Comparison of ENCODE assay signal across 33 mouse cellular contexts in the genomic region with DNA sequence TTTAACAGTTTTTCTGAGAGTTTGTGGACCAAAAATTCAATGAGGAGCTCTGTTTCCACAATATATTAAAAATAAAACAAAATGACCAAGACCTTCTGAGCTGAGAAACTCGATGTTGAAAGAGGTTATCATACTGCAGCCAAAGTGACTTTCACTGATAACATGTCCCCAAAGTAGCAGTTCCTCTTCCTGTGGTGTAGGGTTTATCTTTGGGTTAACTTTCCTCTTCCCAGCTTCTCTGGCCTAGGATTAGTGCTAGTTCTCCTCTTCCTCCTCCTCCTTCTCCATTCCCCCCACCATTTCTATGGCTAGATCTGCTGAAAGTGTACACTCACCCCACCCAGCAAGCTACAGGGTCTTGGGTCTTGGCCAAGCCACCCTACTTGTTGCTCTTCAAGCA. TPM values are rescaled to one million over a fixed set of nuclear protein-coding genes. Genes with fewer than 3 reads are reported as not detected.
DNase-seq lines count a peak whose midpoint lies in the region; ATAC-seq and TF ChIP-seq lines count a peak whose summit lies in the region.
"Had no signal": no experiment of that assay in that cellular context is flagged by ENCODE, and none has a peak within 500 bp of the region (broad histone marks: within the 10 kb centered on the region; RNA-seq: fewer than 3 reads in every experiment).

No protein-coding gene starts in this region.

- no peak overlapping the region for H3K4me2 ChIP-seq in CH12.LX (ENCODE audit: insufficient read depth, low read depth, poor library complexity, severe bottlenecking)
- H3K4me2 ChIP-seq in liver, embryonic 13.5 days = 0 out of 2 replicates have a peak overlapping the region, but pooled peaks have one; percentile 19
- H3K4me2 ChIP-seq: embryonic facial prominence, embryonic 13.5 days; hindbrain, embryonic 15.5 days; kidney, embryonic 15.5 days; limb, embryonic 15.5 days; lung, embryonic 15.5 days; midbrain, embryonic 11.5 days had no signal

- peaks cover 5% of the 10 kb centered on the region for H3K9me3 ChIP-seq in CH12.LX (replicated peaks; ENCODE audit: low read length)
- no peaks in the 10 kb centered on the region for H3K9me3 ChIP-seq in liver, embryonic 13.5 days (replicated peaks)
- H3K9me3 ChIP-seq in megakaryocyte, embryonic 14.5 days = peaks cover 26% of the 10 kb centered on the region
- H3K9me3 ChIP-seq: embryonic facial prominence, embryonic 13.5 days; forebrain, embryonic 10.5 days; hindbrain, embryonic 15.5 days; kidney, embryonic 15.5 days; limb, embryonic 10.5 days; limb, embryonic 15.5 days; lung, embryonic 15.5 days had no signal

- no peak for TF ChIP-seq POLR2A in CH12.LX (IDR thresholded peaks at IDR 0.05; ENCODE audit: low read depth, low read length)

- 3% methylated on average over 1 of the region's 1 CpGs for WGBS in liver, embryonic 13.5 days (ENCODE audit: insufficient replicate concordance)

- H3K4me3 ChIP-seq in CH12.LX (replicated peaks in 1 of 3; ENCODE audit: low read depth in 2 of 3, low read length in 2 of 3, poor library complexity in 1 of 3) = no peak overlapping the region
- no peak overlapping the region for H3K4me3 ChIP-seq in liver, embryonic 13.5 days (replicated peaks)
- peak overlapping the region; percentile 67 for H3K4me3 ChIP-seq in megakaryocyte, embryonic 14.5 days (replicated peaks)
- H3K4me3 ChIP-seq: embryonic facial prominence, embryonic 13.5 days; forebrain, embryonic 10.5 days; hindbrain, embryonic 10.5 days; hindbrain, embryonic 15.5 days; kidney, embryonic 15.5 days; layer of hippocampus, adult 2 months; limb, embryonic 10.5 days; limb, embryonic 15.5 days; lung, embryonic 15.5 days had no signal

- no peak for TF ChIP-seq CTCF in CH12.LX (conservative IDR thresholded peaks at IDR 0.05 in 1 of 2, IDR thresholded peaks at IDR 0.05 in 1 of 2; ENCODE audit: low read depth in 2 of 2, low read length in 2 of 2)

- H3K9ac ChIP-seq in CH12.LX (ENCODE audit: insufficient read depth, low read depth) = no peak overlapping the region
- H3K9ac ChIP-seq in liver, embryonic 13.5 days = no peak overlapping the region
- H3K9ac ChIP-seq: embryonic facial prominence, embryonic 13.5 days; hindbrain, embryonic 15.5 days; kidney, embryonic 15.5 days; limb, embryonic 15.5 days; lung, embryonic 15.5 days had no signal

- 0 out of 2 replicates have a peak, but pooled peaks have one; percentile 22 for TF ChIP-seq EP300 in CH12.LX (IDR thresholded peaks at IDR 0.05; ENCODE audit: low read length)

- no peaks in the 10 kb centered on the region for H3K36me3 ChIP-seq in CH12.LX (replicated peaks in 1 of 2; ENCODE audit: control insufficient read depth in 1 of 2, insufficient read depth in 1 of 2, low read length in 1 of 2)
- H3K36me3 ChIP-seq in liver, embryonic 13.5 days = no peaks in the 10 kb centered on the region
- H3K36me3 ChIP-seq in megakaryocyte, embryonic 14.5 days (replicated peaks; ENCODE audit: low read length) = peaks cover 42% of the 10 kb centered on the region
- H3K36me3 ChIP-seq: embryonic facial prominence, embryonic 13.5 days; forebrain, embryonic 10.5 days; hindbrain, embryonic 10.5 days; hindbrain, embryonic 15.5 days; kidney, embryonic 15.5 days; limb, embryonic 10.5 days; limb, embryonic 15.5 days; lung, embryonic 15.5 days had no signal

- in situ Hi-C loops in CH12.LX (cut with MboI; ENCODE audit: low pct_ligation_motif_present, low pct_unique_long_range_greater_than_20kb, low sequenced_read_pairs) = no loop called here

- no peaks in the 10 kb centered on the region for H3K79me2 ChIP-seq in CH12.LX (replicated peaks; ENCODE audit: control insufficient read depth, extremely low read depth, insufficient read depth, poor library complexity, severe bottlenecking)

- DNase-seq in CH12.LX (ENCODE audit: extremely low read depth) (no peak), MEL-GATA-1-ER (ENCODE audit: extremely low read depth, low read depth) (peak; percentile 71)
- DNase-seq in liver, embryonic 13.5 days = no peak
- DNase-seq in adrenal gland, adult 2 months = no peak
- no peak for DNase-seq in kidney, adult 9 months
- DNase-seq in right cerebral cortex, postnatal 4 days = no peak
- DNase-seq: adrenal gland, postnatal 10 days; cerebellum, adult 11 months; cerebellum, adult 9-10 months; cerebellum, postnatal 36 days; heart, postnatal 14 days; kidney, adult 11 months; kidney, postnatal 36 days; layer of hippocampus, postnatal 36 days; lung, postnatal 4 days; right cerebral cortex, postnatal 25 days; spleen, adult 18-20 months; thymus, adult 2 months; thymus, postnatal 36 days had no signal

- TF ChIP-seq RAD21 in CH12.LX (IDR thresholded peaks at IDR 0.05; ENCODE audit: low read depth, low read length) = no peak

- H3K27ac ChIP-seq in CH12.LX (ENCODE audit: insufficient read depth, low read depth) = no peak overlapping the region
- no peak overlapping the region; the same call in 1 of the 2 replicates for H3K27ac ChIP-seq in liver, embryonic 13.5 days
- H3K27ac ChIP-seq: embryonic facial prominence, embryonic 13.5 days; forebrain, embryonic 10.5 days; hindbrain, embryonic 10.5 days; hindbrain, embryonic 15.5 days; kidney, embryonic 15.5 days; layer of hippocampus, adult 2 months; limb, embryonic 10.5 days; limb, embryonic 15.5 days; lung, embryonic 15.5 days had no signal

- ATAC-seq in liver, embryonic 13.5 days (ENCODE audit: low read depth) = peak; percentile 60
- ATAC-seq: forebrain, embryonic 16.5 days; inflammation-experienced regulatory T-cells, adult 6 months; midbrain, embryonic 16.5 days had no signal

- H3K4me1 ChIP-seq in CH12.LX (ENCODE audit: control insufficient read depth in 1 of 2, insufficient read depth in 2 of 2) = peaks cover 2 to 14% of the 10 kb centered on the region in 2 experiments; a peak in 3 of 4 replicates
- H3K4me1 ChIP-seq in liver, embryonic 13.5 days (replicated peaks) = peaks cover 26% of the 10 kb centered on the region
- H3K4me1 ChIP-seq in megakaryocyte, embryonic 14.5 days = peaks cover 76% of the 10 kb centered on the region
- H3K4me1 ChIP-seq: hindbrain, embryonic 15.5 days; kidney, embryonic 15.5 days; limb, embryonic 10.5 days; limb, embryonic 15.5 days; lung, embryonic 15.5 days had no signal

- H3K27me3 ChIP-seq in CH12.LX (replicated peaks) = no peaks in the 10 kb centered on the region
- no peaks in the 10 kb centered on the region for H3K27me3 ChIP-seq in liver, embryonic 13.5 days
- H3K27me3 ChIP-seq in megakaryocyte, embryonic 14.5 days (replicated peaks) = no peaks in the 10 kb centered on the region
- H3K27me3 ChIP-seq: embryonic facial prominence, embryonic 13.5 days; hindbrain, embryonic 15.5 days; kidney, embryonic 15.5 days; limb, embryonic 15.5 days; lung, embryonic 15.5 days had no signal

- dilution Hi-C loops in CH12.LX (cut with MboI; ENCODE audit: extremely low pct_ligation_motif_present, extremely low pct_unique_long_range_greater_than_20kb, low sequenced_read_pairs) = no loop called here

TF ChIP-seq in CH12.LX, 34 proteins besides CTCF, POLR2A, EP300 and RAD21:
- no peak for TF ChIP-seq MYC (IDR thresholded peaks at IDR 0.05; ENCODE audit: low read depth, low read length)
- no peak for TF ChIP-seq ZMIZ1 (IDR thresholded peaks at IDR 0.05; ENCODE audit: low read depth, low read length)
- TF ChIP-seq E2F4 (IDR thresholded peaks at IDR 0.05; ENCODE audit: insufficient replicate concordance, low read depth, low read length) = no peak
- no peak for TF ChIP-seq PAX5 (IDR thresholded peaks at IDR 0.05; ENCODE audit: low read length)
- no peak for TF ChIP-seq ZNF384 (IDR thresholded peaks at IDR 0.05; ENCODE audit: low read depth, low read length)
- TF ChIP-seq POLR2AphosphoS2 (IDR thresholded peaks at IDR 0.05; ENCODE audit: low read depth, low read length) = no peak
- no peak for TF ChIP-seq ELF1 (IDR thresholded peaks at IDR 0.05; ENCODE audit: low read depth, low read length)

RNA-seq across cellular contexts. Expression of a gene that starts 36.9 kb away (rescaled TPM):
- total RNA-seq in CH12.LX (2012; rRNA removed) = 53.0 and 53.9 TPM in 2 replicates
- total RNA-seq in CH12.LX (2014; rRNA removed) = 76.1 and 80.0 TPM in 2 replicates
- polyA plus RNA-seq in CH12.LX (2012; ENCODE audit: insufficient read length, low read depth) = 53.7 and 57.9 TPM in 2 replicates
- 12.0 and 14.9 TPM in 2 replicates for polyA plus RNA-seq in liver, embryonic 13.5 days (2015; fragmentation: Nextera tagmentation; extraction: Ambion mirVana)
- polyA plus RNA-seq in megakaryocyte, embryonic 14.5 days (2012; ENCODE audit: insufficient read depth, low replicate concordance) = 11.3 and 19.6 TPM in 2 replicates
- total RNA-seq in adrenal gland, adult 2 months (2021) = 10 to 100 TPM; 48.9 to 63.1 TPM
- polyA plus RNA-seq in adrenal gland, adult 2 months (2012; rRNA removed) = 12.1 and 24.4 TPM in 2 replicates

RNA-seq across cellular contexts. Expression of a gene that starts 52.6 kb away (rescaled TPM):
- total RNA-seq in CH12.LX (2012; rRNA removed) (8.1 and 9.9 TPM in 2 replicates), CH12.LX (2014; rRNA removed) (22.7 and 26.5 TPM in 2 replicates)
- polyA plus RNA-seq in CH12.LX (2012; ENCODE audit: insufficient read length, low read depth) = 16.4 and 16.9 TPM in 2 replicates
- 10.0 and 12.5 TPM in 2 replicates for polyA plus RNA-seq in liver, embryonic 13.5 days (2015; fragmentation: Nextera tagmentation; extraction: Ambion mirVana)
- 3.2 and 15.8 TPM in 2 replicates for polyA plus RNA-seq in megakaryocyte, embryonic 14.5 days (2012; ENCODE audit: insufficient read depth, low replicate concordance)
- 10 to 100 TPM; 21.2 to 33.0 TPM for total RNA-seq in adrenal gland, adult 2 months (2021)
- 1.8 and 2.5 TPM in 2 replicates for polyA plus RNA-seq in adrenal gland, adult 2 months (2012; rRNA removed)
